ENCODE assay signal across 8 mouse cellular contexts in genomic region chr12:108265831-108266619, GRCm38 (mm10). TPM values are rescaled to one million over a fixed set of nuclear protein-coding genes. Genes with fewer than 3 reads are reported as not detected.
DNase-seq lines count a peak whose midpoint lies in the region; ATAC-seq and TF ChIP-seq lines count a peak whose summit lies in the region.

No protein-coding gene starts in this region.

- H3K36me3 ChIP-seq in E14TG2a.4 (ENCODE audit: insufficient read depth, low read length): peaks cover 24% of the 10 kb centered on the region
- H3K36me3 ChIP-seq in forebrain, embryonic 15.5 days: no peaks in the 10 kb centered on the region
- H3K36me3 ChIP-seq in hindbrain, postnatal 0 days (ENCODE audit: insufficient read depth, low read length): no peaks in the 10 kb centered on the region

- H3K27ac ChIP-seq in forebrain, embryonic 15.5 days (replicated peaks): peak overlapping the region; percentile 78
- peak overlapping the region; percentile 62 for H3K27ac ChIP-seq in hindbrain, postnatal 0 days

- peak overlapping the region; percentile 41 for H3K4me3 ChIP-seq in E14TG2a.4 (replicated peaks; ENCODE audit: low read length)
- peak overlapping the region; percentile 21; the same call in 1 of the 2 replicates for H3K4me3 ChIP-seq in forebrain, embryonic 15.5 days
- H3K4me3 ChIP-seq in hindbrain, postnatal 0 days (ENCODE audit: low read length): peak overlapping the region; percentile 17

- H3K27me3 ChIP-seq in E14TG2a.4 (ENCODE audit: insufficient read depth, low read length): no peaks in the 10 kb centered on the region
- H3K27me3 ChIP-seq in forebrain, embryonic 15.5 days: no peaks in the 10 kb centered on the region
- no peaks in the 10 kb centered on the region for H3K27me3 ChIP-seq in hindbrain, postnatal 0 days (ENCODE audit: insufficient read depth, low read length)

- ATAC-seq in forebrain, embryonic 15.5 days (replicated peaks): peak; percentile 74
- ATAC-seq in hindbrain, postnatal 0 days: peak; percentile 70
- no peak for ATAC-seq in activated CD4-positive, CD25-positive, alpha-beta regulatory T cell, adult 4 months

- no peaks in the 10 kb centered on the region for H3K9me3 ChIP-seq in E14TG2a.4 (ENCODE audit: low read length)
- H3K9me3 ChIP-seq in forebrain, embryonic 15.5 days: no peaks in the 10 kb centered on the region
- no peaks in the 10 kb centered on the region for H3K9me3 ChIP-seq in hindbrain, postnatal 0 days (ENCODE audit: low read length)

- peak; percentile 95 for DNase-seq in Muller cell, postnatal 12 days (ENCODE audit: inconsistent ontology term)
- peak; percentile 64 for DNase-seq in hindbrain, postnatal 0 days (ENCODE audit: low spot score)
- peak; percentile 45 for DNase-seq in lung, postnatal 25 days (ENCODE audit: low spot score)
- peak; percentile 45 for DNase-seq in right cerebral cortex, postnatal 4 days
- no peak for DNase-seq in ovary, adult 18-20 months (ENCODE audit: low spot score)

- peaks cover 60% of the 10 kb centered on the region for H3K4me1 ChIP-seq in E14TG2a.4 (replicated peaks; ENCODE audit: low read depth, low read length)
- H3K4me1 ChIP-seq in forebrain, embryonic 15.5 days: peaks cover 71% of the 10 kb centered on the region
- H3K4me1 ChIP-seq in hindbrain, postnatal 0 days (ENCODE audit: insufficient read depth, low read length): peaks cover 37% of the 10 kb centered on the region

- no peak for TF ChIP-seq CTCF in E14TG2a.4 (conservative IDR thresholded peaks at IDR 0.05; ENCODE audit: low read length)
- no peak for TF ChIP-seq CTCF in hindbrain, postnatal 0 days (IDR thresholded peaks at IDR 0.05; ENCODE audit: low read depth)

- WGBS in forebrain, embryonic 15.5 days: 8% methylated on average over 27 of the region's 27 CpGs
- 20% methylated on average over 27 of the region's 27 CpGs for WGBS in hindbrain, postnatal 0 days

- peak overlapping the region; percentile 50 for H3K9ac ChIP-seq in forebrain, embryonic 15.5 days (replicated peaks)
- H3K9ac ChIP-seq in hindbrain, postnatal 0 days (replicated peaks; ENCODE audit: low read length): peak overlapping the region; percentile 44

- peak overlapping the region; percentile 47 for H3K4me2 ChIP-seq in forebrain, embryonic 15.5 days (replicated peaks)
- H3K4me2 ChIP-seq in hindbrain, postnatal 0 days (ENCODE audit: low read depth, low read length): peak overlapping the region; percentile 48

RNA-seq across cellular contexts. Expression of gene Ccdc85c, which starts 9.2 kb away (rescaled TPM):
- polyA plus RNA-seq in forebrain, embryonic 15.5 days (2015; fragmentation: Nextera tagmentation; extraction: Ambion mirVana): 14.3 and 16.3 TPM in 2 replicates
- 86.3 and 94.7 TPM in 2 replicates for total RNA-seq in hindbrain, postnatal 0 days (2014; rRNA removed)
- polyA plus RNA-seq in hindbrain, postnatal 0 days (2015; fragmentation: Nextera tagmentation; extraction: Ambion mirVana): 16.9 and 17.0 TPM in 2 replicates
- under 1 TPM; 0.25 to 0.42 TPM for polyA plus RNA-seq in activated CD4-positive, CD25-positive, alpha-beta regulatory T cell, adult 4 months (2017; shearing (Covaris generic))

RNA-seq across cellular contexts. Expression of gene Hhipl1, which starts 40.0 kb away (rescaled TPM):
- 1.8 and 1.9 TPM in 2 replicates for polyA plus RNA-seq in forebrain, embryonic 15.5 days (2015; fragmentation: Nextera tagmentation; extraction: Ambion mirVana)
- total RNA-seq in hindbrain, postnatal 0 days (2014; rRNA removed): 10.2 and 10.8 TPM in 2 replicates
- 2.8 and 3.2 TPM in 2 replicates for polyA plus RNA-seq in hindbrain, postnatal 0 days (2015; fragmentation: Nextera tagmentation; extraction: Ambion mirVana)
- polyA plus RNA-seq in activated CD4-positive, CD25-positive, alpha-beta regulatory T cell, adult 4 months (2017; shearing (Covaris generic)): under 1 TPM in 1 of 2 experiments, not detected in 1; 0.08 TPM

Comparison
In these comparisons a context has a peak if more than half of its experiments do, and no peak if none do; other contexts are left out.
1. RNA of gene Ccdc85c, which starts 9.2 kb away (polyA plus RNA-seq): 16.9 to 17.0 TPM in hindbrain, postnatal 0 days and 14.3 to 16.3 TPM in forebrain, embryonic 15.5 days; 0.25 to 0.42 TPM in activated CD4-positive, CD25-positive, alpha-beta regulatory T cell, adult 4 months; every median in the first group is over 10 times any median in the second.
2. Peak in every context shown above with its lines, with median percentiles within 50 percentile points of each other: H3K4me3 ChIP-seq.